Comparison of ENCODE assay signal across 14 mouse cellular contexts in the genomic region with DNA sequence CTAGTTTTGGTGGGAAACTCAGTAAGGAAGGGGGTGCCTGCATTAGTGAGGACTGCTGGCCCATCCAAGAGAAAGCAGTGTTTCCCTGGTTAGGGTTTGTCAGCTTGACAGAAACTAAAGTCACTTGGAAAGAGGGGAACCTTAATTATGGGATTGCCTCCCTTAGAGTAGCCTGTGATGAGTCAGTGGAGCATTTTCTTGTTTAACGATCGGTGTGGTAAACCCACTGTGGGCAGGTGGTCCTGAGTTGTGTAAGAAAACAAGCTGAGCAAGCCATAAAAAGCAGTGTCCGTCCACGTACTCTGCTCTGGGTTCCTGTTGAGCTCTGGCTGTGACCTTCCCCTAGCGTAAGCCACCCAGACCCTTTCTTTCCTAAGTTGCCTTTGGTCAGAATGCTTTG.
"Had no signal": no experiment of that assay in that cellular context is flagged by ENCODE, and none has a peak within 500 bp of the region (broad histone marks: within the 10 kb centered on the region; RNA-seq: fewer than 3 reads in every experiment).

No protein-coding gene starts in this region.

- H3K27ac ChIP-seq: neural tube, embryonic 12.5 days had no signal

- H3K9me3 ChIP-seq: neural tube, embryonic 12.5 days; neural tube, embryonic 15.5 days had no signal

- H3K27me3 ChIP-seq: neural tube, embryonic 12.5 days; neural tube, embryonic 15.5 days had no signal

- H3K36me3 ChIP-seq: neural tube, embryonic 12.5 days; neural tube, embryonic 15.5 days had no signal

- DNase-seq: kidney, adult 18-20 months; kidney, adult 9 months; kidney, postnatal 14 days; kidney, postnatal 4 days; left cerebral cortex, postnatal 4 days; lung, postnatal 10 days; lung, postnatal 4 days; midbrain, embryonic 14.5 days; right cerebral cortex, adult 18-20 months; right cerebral cortex, postnatal 14 days; right cerebral cortex, postnatal 4 days; thymus, postnatal 25 days had no signal
